In genomic region chr9:124423552-124424291, GRCm38 (mm10) we compare ENCODE assay signal across 8 mouse cellular contexts. TPM values are rescaled to one million over a fixed set of nuclear protein-coding genes. Genes with fewer than 3 reads are reported as not detected.
A peak's percentile ranks its signal among the peaks of the same experiment; 100 is the strongest.
DNase-seq lines count a peak whose midpoint lies in the region; ATAC-seq lines count a peak whose summit lies in the region.

No protein-coding gene starts in this region.

- peak overlapping the region; percentile 69 for H3K9ac ChIP-seq in hindbrain, embryonic 11.5 days (ENCODE audit: low read depth, low read length)

- no peaks in the 10 kb centered on the region for H3K4me1 ChIP-seq in hindbrain, embryonic 11.5 days (replicated peaks; ENCODE audit: control insufficient read depth, insufficient read depth, low read length)

- ATAC-seq in hindbrain, embryonic 11.5 days (ENCODE audit: low FRiP score): peak; percentile 78

- peak overlapping the region; percentile 94 for H3K27ac ChIP-seq in hindbrain, embryonic 11.5 days (ENCODE audit: low read depth, low read length)

- H3K27me3 ChIP-seq in hindbrain, embryonic 11.5 days (ENCODE audit: control insufficient read depth, insufficient read depth, low read length): no peaks in the 10 kb centered on the region

- under 1% methylated on average over 71 of the region's 74 CpGs for WGBS in hindbrain, embryonic 11.5 days

- DNase-seq in MN1 (ENCODE audit: low spot score): peak; percentile 96
- DNase-seq in cerebellum, adult 8-10 months: peak; percentile 98
- peak; percentile 97 for DNase-seq in frontal cortex, adult 2 months (ENCODE audit: extremely low spot score in 1 of 2, low spot score in 1 of 2)
- DNase-seq in hindbrain, embryonic 11.5 days (ENCODE audit: low spot score): peak; percentile 95
- peak; percentile 97 to 98 for DNase-seq in layer of hippocampus, postnatal 10 days (ENCODE audit: low spot score in 2 of 2)
- peak; percentile 99 for DNase-seq in lung, postnatal 10 days
- DNase-seq in retina, adult 2 months (ENCODE audit: low read depth, low spot score): peak; percentile 95
- peak; percentile 97 to 98 for DNase-seq in thymus, postnatal 36 days

- H3K4me2 ChIP-seq in hindbrain, embryonic 11.5 days (replicated peaks; ENCODE audit: low read depth, low read length): peak overlapping the region; percentile 61

- H3K36me3 ChIP-seq in hindbrain, embryonic 11.5 days (ENCODE audit: control insufficient read depth, insufficient read depth, low read length): no peaks in the 10 kb centered on the region

- no peaks in the 10 kb centered on the region for H3K9me3 ChIP-seq in hindbrain, embryonic 11.5 days (ENCODE audit: control insufficient read depth, low read length)

- H3K4me3 ChIP-seq in hindbrain, embryonic 11.5 days (ENCODE audit: low read depth, low read length): peak overlapping the region; percentile 64

RNA-seq across cellular contexts. Expression of gene Ppp2r3d, which starts 53.0 kb away (rescaled TPM):
- 175 and 181 TPM in 2 replicates for polyA plus RNA-seq in frontal cortex, adult 2 months (2012; rRNA removed)
- 110 and 118 TPM in 2 replicates for polyA plus RNA-seq in hindbrain, embryonic 11.5 days (2014; fragmentation: Nextera tagmentation; extraction: Ambion mirVana)
- 100 to 1,000 TPM; 110 to 113 TPM for total RNA-seq in layer of hippocampus, postnatal 10 days (2021)

Comparison
In these comparisons a context has a peak if more than half of its experiments do, and no peak if none do; other contexts are left out.
1. Peak in every context shown above with its lines: DNase-seq, ATAC-seq, H3K4me3 ChIP-seq and H3K27ac ChIP-seq.